8 mouse cellular contexts compared by ENCODE assay signal in the genomic region with DNA sequence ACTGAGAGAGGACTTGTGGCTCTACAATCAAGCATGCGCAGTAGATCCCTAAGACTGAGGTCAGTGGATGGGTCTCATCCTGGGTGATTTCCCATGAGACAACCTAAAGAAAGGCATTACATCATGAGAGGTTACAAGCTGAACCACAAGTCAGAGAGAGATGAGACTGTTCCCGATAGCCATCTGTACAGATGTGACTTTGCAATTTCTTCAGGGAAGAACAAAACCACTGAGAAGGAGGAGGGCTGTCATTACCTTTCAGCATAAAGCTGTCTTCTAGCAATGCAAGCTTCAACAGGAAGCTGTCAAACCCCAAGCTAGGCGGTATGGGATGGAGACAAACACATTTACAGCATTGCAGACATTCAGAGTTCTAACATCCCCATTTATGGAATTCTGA.
A peak's percentile ranks its signal among the peaks of the same experiment; 100 is the strongest.
DNase-seq lines count a peak whose midpoint lies in the region; ATAC-seq and TF ChIP-seq lines count a peak whose summit lies in the region.

No protein-coding gene starts in this region.

- no peak for ATAC-seq in lung, embryonic 16.5 days (ENCODE audit: low read depth)
- ATAC-seq in limb, embryonic 13.5 days (ENCODE audit: low FRiP score, low read depth) = no peak
- no peak for ATAC-seq in stomach, embryonic 14.5 days (ENCODE audit: insufficient number of reproducible peaks, insufficient read depth, low FRiP score, low read depth)

- no peaks in the 10 kb centered on the region for H3K9me3 ChIP-seq in lung, embryonic 16.5 days (ENCODE audit: control insufficient read depth, low read length)
- H3K9me3 ChIP-seq in limb, embryonic 13.5 days = no peaks in the 10 kb centered on the region
- H3K9me3 ChIP-seq in stomach, embryonic 14.5 days (ENCODE audit: control insufficient read depth, low read depth, low read length) = no peaks in the 10 kb centered on the region

- peaks cover 27% of the 10 kb centered on the region for H3K4me1 ChIP-seq in cerebellum, adult 2 months (ENCODE audit: control insufficient read depth, insufficient read depth, low read length)
- H3K4me1 ChIP-seq in lung, embryonic 16.5 days (replicated peaks; ENCODE audit: control insufficient read depth, insufficient read depth, low read length) = peaks cover 35% of the 10 kb centered on the region
- H3K4me1 ChIP-seq in limb, embryonic 13.5 days = peaks cover 63% of the 10 kb centered on the region
- H3K4me1 ChIP-seq in stomach, embryonic 14.5 days (ENCODE audit: control insufficient read depth, insufficient read depth, low read length) = peaks cover 31% of the 10 kb centered on the region

- H3K27me3 ChIP-seq in cerebellum, adult 2 months (ENCODE audit: control insufficient read depth, insufficient read depth, low read length) = no peaks in the 10 kb centered on the region
- H3K27me3 ChIP-seq in lung, embryonic 16.5 days (ENCODE audit: control insufficient read depth, insufficient read depth, low read depth, low read length) = no peaks in the 10 kb centered on the region
- no peaks in the 10 kb centered on the region for H3K27me3 ChIP-seq in limb, embryonic 13.5 days
- H3K27me3 ChIP-seq in stomach, embryonic 14.5 days (ENCODE audit: control insufficient read depth, insufficient read depth, low read length) = no peaks in the 10 kb centered on the region

- H3K4me3 ChIP-seq in cerebellum, adult 2 months (replicated peaks; ENCODE audit: insufficient read depth, low read depth, low read length) = no peak overlapping the region
- no peak overlapping the region for H3K4me3 ChIP-seq in lung, embryonic 16.5 days (ENCODE audit: low read length)
- H3K4me3 ChIP-seq in limb, embryonic 13.5 days = no peak overlapping the region; the same call in 1 of the 2 replicates
- H3K4me3 ChIP-seq in stomach, embryonic 14.5 days (ENCODE audit: low read depth, low read length) = no peak overlapping the region

- no peaks in the 10 kb centered on the region for H3K36me3 ChIP-seq in lung, embryonic 16.5 days (ENCODE audit: control insufficient read depth, insufficient read depth, low read length)
- no peaks in the 10 kb centered on the region; the same call in 1 of the 2 replicates for H3K36me3 ChIP-seq in limb, embryonic 13.5 days
- H3K36me3 ChIP-seq in stomach, embryonic 14.5 days (ENCODE audit: control insufficient read depth, insufficient read depth, low read length) = no peaks in the 10 kb centered on the region

- TF ChIP-seq POLR2A in cerebellum, adult 2 months (IDR thresholded peaks at IDR 0.05; ENCODE audit: borderline replicate concordance, insufficient read depth, low read length) = no peak

- H3K27ac ChIP-seq in cerebellum, adult 2 months (ENCODE audit: insufficient read depth, low read length) = peak overlapping the region; percentile 42; the same call in 1 of the 2 replicates
- peak overlapping the region; percentile 84 for H3K27ac ChIP-seq in lung, embryonic 16.5 days (ENCODE audit: low read length)
- H3K27ac ChIP-seq in limb, embryonic 13.5 days = peak overlapping the region; percentile 92
- peak overlapping the region; percentile 92; the same call in 1 of the 2 replicates for H3K27ac ChIP-seq in stomach, embryonic 14.5 days (ENCODE audit: low read length)

- peak overlapping the region; percentile 60 for H3K4me2 ChIP-seq in lung, embryonic 16.5 days (ENCODE audit: low read depth, low read length)
- H3K4me2 ChIP-seq in limb, embryonic 13.5 days (replicated peaks) = peak overlapping the region; percentile 63
- peak overlapping the region; percentile 59 for H3K4me2 ChIP-seq in stomach, embryonic 14.5 days (replicated peaks; ENCODE audit: low read depth, low read length)

- TF ChIP-seq CTCF in cerebellum, adult 2 months (IDR thresholded peaks at IDR 0.05; ENCODE audit: borderline replicate concordance, insufficient read depth, low read depth, low read length) = no peak

- WGBS in cerebellum, adult 2 months = 56% methylated on average over 3 of the region's 3 CpGs
- 54% methylated on average over 3 of the region's 3 CpGs for WGBS in lung, embryonic 16.5 days
- WGBS in limb, embryonic 13.5 days = 69% methylated on average over 3 of the region's 3 CpGs
- 58% methylated on average over 3 of the region's 3 CpGs for WGBS in stomach, embryonic 14.5 days

- no peak for DNase-seq in cerebellum, adult 2 months
- no peak for DNase-seq in cerebellum, postnatal 25 days
- DNase-seq in lung, postnatal 10 days = no peak
- no peak for DNase-seq in adrenal gland, postnatal 10 days
- DNase-seq in layer of hippocampus, adult 9-11 months = no peak

- peak overlapping the region; percentile 53 for H3K9ac ChIP-seq in lung, embryonic 16.5 days (ENCODE audit: low read length)
- H3K9ac ChIP-seq in limb, embryonic 13.5 days = no peak overlapping the region
- no peak overlapping the region for H3K9ac ChIP-seq in stomach, embryonic 14.5 days (replicated peaks; ENCODE audit: low read depth, low read length)

Comparison
In these comparisons a context has a peak if more than half of its experiments do, and no peak if none do; other contexts are left out.
1. H3K27ac ChIP-seq: peak in every context shown above with its lines; median percentile 92 in limb, embryonic 13.5 days; 92 in stomach, embryonic 14.5 days; 84 in lung, embryonic 16.5 days; 42 in cerebellum, adult 2 months.